Mouse (Mus musculus): Measurements from ENCODE around the gene Tbl1xr1.

Tbl1xr1 gene

GRCm38 (mm10) chr3:22144255-22144654 is 67.8 kb downstream of the Tbl1xr1 start:
- no peaks in the 10 kb centered on the region for H3K27me3 ChIP-seq (ENCODE audit: control insufficient read depth, insufficient read depth, low read length, poor library complexity, severe bottlenecking)
- H3K36me3 ChIP-seq (ENCODE audit: control insufficient read depth, insufficient read depth, low read length, poor library complexity, severe bottlenecking) = no peaks in the 10 kb centered on the region
- DNase-seq (ENCODE audit: low read depth, low spot score) = peak; percentile 49

GRCm38 (mm10) chr3:22147433-22147927 is 71.0 kb downstream of the Tbl1xr1 start:
- no peaks in the 10 kb centered on the region for H3K36me3 ChIP-seq (ENCODE audit: control insufficient read depth, insufficient read depth, low read length, poor library complexity, severe bottlenecking)
- DNase-seq (ENCODE audit: low read depth, low spot score) = no peak

GRCm38 (mm10) chr3:22148306-22148932 is 72.0 kb downstream of the Tbl1xr1 start:
- H3K36me3 ChIP-seq (ENCODE audit: control insufficient read depth, insufficient read depth, low read length, poor library complexity, severe bottlenecking) = no peaks in the 10 kb centered on the region
- no peak for DNase-seq (ENCODE audit: low read depth, low spot score)
- H3K27me3 ChIP-seq (ENCODE audit: control insufficient read depth, insufficient read depth, low read length, poor library complexity, severe bottlenecking) = no peaks in the 10 kb centered on the region

More at GRCm38 (mm10) chr3:22147433-22147927, 71.0 kb downstream of the Tbl1xr1 start:
- no peaks in the 10 kb centered on the region for H3K27me3 ChIP-seq (ENCODE audit: control insufficient read depth, insufficient read depth, low read length, poor library complexity, severe bottlenecking)

GRCm38 (mm10) chr3:22150872-22151530 is 74.5 kb downstream of the Tbl1xr1 start:
- Histone ChIP-seq H3K27me3 (ENCODE audit: control insufficient read depth, insufficient read depth, low read length, poor library complexity, severe bottlenecking) (no peaks in the 10 kb centered on the region), H3K36me3 (ENCODE audit: control insufficient read depth, insufficient read depth, low read length, poor library complexity, severe bottlenecking) (no peaks in the 10 kb centered on the region)
- DNase-seq (ENCODE audit: low read depth, low spot score) = peak; percentile 18

GRCm38 (mm10) chr3:22152773-22153172 is 76.3 kb downstream of the Tbl1xr1 start:
- Histone ChIP-seq H3K36me3 (ENCODE audit: control insufficient read depth, insufficient read depth, low read length, poor library complexity, severe bottlenecking) (no peaks in the 10 kb centered on the region), H3K27me3 (ENCODE audit: control insufficient read depth, insufficient read depth, low read length, poor library complexity, severe bottlenecking) (no peaks in the 10 kb centered on the region)
- peak; percentile 70 for DNase-seq (ENCODE audit: low read depth, low spot score)

GRCm38 (mm10) chr3:22154522-22154921 is 78.1 kb downstream of the Tbl1xr1 start:
- no peaks in the 10 kb centered on the region for H3K36me3 ChIP-seq (ENCODE audit: control insufficient read depth, insufficient read depth, low read length, poor library complexity, severe bottlenecking)
- no peak for DNase-seq (ENCODE audit: low read depth, low spot score)
- H3K27me3 ChIP-seq (ENCODE audit: control insufficient read depth, insufficient read depth, low read length, poor library complexity, severe bottlenecking) = no peaks in the 10 kb centered on the region

GRCm38 (mm10) chr3:22156397-22156796 is 79.9 kb downstream of the Tbl1xr1 start:
- DNase-seq (ENCODE audit: low read depth, low spot score) = no peak
- Histone ChIP-seq H3K27me3 (ENCODE audit: control insufficient read depth, insufficient read depth, low read length, poor library complexity, severe bottlenecking) (no peaks in the 10 kb centered on the region), H3K36me3 (ENCODE audit: control insufficient read depth, insufficient read depth, low read length, poor library complexity, severe bottlenecking) (no peaks in the 10 kb centered on the region)

GRCm38 (mm10) chr3:22162948-22163347 is 86.5 kb downstream of the Tbl1xr1 start:
- H3K27me3 ChIP-seq (ENCODE audit: control insufficient read depth, insufficient read depth, low read length, poor library complexity, severe bottlenecking) = no peaks in the 10 kb centered on the region
- H3K36me3 ChIP-seq (ENCODE audit: control insufficient read depth, insufficient read depth, low read length, poor library complexity, severe bottlenecking) = 0 out of 2 replicates have a peak, but pooled peaks cover 2% of the 10 kb centered on the region
- DNase-seq (ENCODE audit: low read depth, low spot score) = no peak

GRCm38 (mm10) chr3:22167856-22168255 is 91.4 kb downstream of the Tbl1xr1 start:
- no peaks in the 10 kb centered on the region for H3K27me3 ChIP-seq (ENCODE audit: control insufficient read depth, insufficient read depth, low read length, poor library complexity, severe bottlenecking)
- H3K36me3 ChIP-seq (ENCODE audit: control insufficient read depth, insufficient read depth, low read length, poor library complexity, severe bottlenecking) = peaks cover 2% of the 10 kb centered on the region; the same call in 1 of the 2 replicates
- no peak for DNase-seq (ENCODE audit: low read depth, low spot score)

GRCm38 (mm10) chr3:22168432-22168831 is 92.0 kb downstream of the Tbl1xr1 start:
- Histone ChIP-seq H3K36me3 (ENCODE audit: control insufficient read depth, insufficient read depth, low read length, poor library complexity, severe bottlenecking) (peaks cover 2% of the 10 kb centered on the region; the same call in 1 of the 2 replicates), H3K27me3 (ENCODE audit: control insufficient read depth, insufficient read depth, low read length, poor library complexity, severe bottlenecking) (no peaks in the 10 kb centered on the region)
- DNase-seq (ENCODE audit: low read depth, low spot score) = no peak

GRCm38 (mm10) chr3:22171526-22171925 is 95.1 kb downstream of the Tbl1xr1 start:
- no peaks in the 10 kb centered on the region for H3K27me3 ChIP-seq (ENCODE audit: control insufficient read depth, insufficient read depth, low read length, poor library complexity, severe bottlenecking)
- peak; percentile 17 for DNase-seq (ENCODE audit: low read depth, low spot score)
- H3K36me3 ChIP-seq (ENCODE audit: control insufficient read depth, insufficient read depth, low read length, poor library complexity, severe bottlenecking) = no peaks in the 10 kb centered on the region; the same call in 1 of the 2 replicates

GRCm38 (mm10) chr3:22172410-22172809 is 96.0 kb downstream of the Tbl1xr1 start:
- Histone ChIP-seq H3K27me3 (ENCODE audit: control insufficient read depth, insufficient read depth, low read length, poor library complexity, severe bottlenecking) (no peaks in the 10 kb centered on the region), H3K36me3 (ENCODE audit: control insufficient read depth, insufficient read depth, low read length, poor library complexity, severe bottlenecking) (no peaks in the 10 kb centered on the region; the same call in 1 of the 2 replicates)
- no peak for DNase-seq (ENCODE audit: low read depth, low spot score)

GRCm38 (mm10) chr3:22173171-22173570 is 96.7 kb downstream of the Tbl1xr1 start:
- H3K36me3 ChIP-seq (ENCODE audit: control insufficient read depth, insufficient read depth, low read length, poor library complexity, severe bottlenecking) = no peaks in the 10 kb centered on the region; the same call in 1 of the 2 replicates
- no peak for DNase-seq (ENCODE audit: low read depth, low spot score)
- no peaks in the 10 kb centered on the region for H3K27me3 ChIP-seq (ENCODE audit: control insufficient read depth, insufficient read depth, low read length, poor library complexity, severe bottlenecking)

- DNase-seq (ENCODE audit: low read depth, low spot score) = no peak
- Histone ChIP-seq H3K36me3 (ENCODE audit: control insufficient read depth, insufficient read depth, low read length, poor library complexity, severe bottlenecking) (no peaks in the 10 kb centered on the region; the same call in 1 of the 2 replicates), H3K27me3 (ENCODE audit: control insufficient read depth, insufficient read depth, low read length, poor library complexity, severe bottlenecking) (no peaks in the 10 kb centered on the region)
Observed at GRCm38 (mm10) chr3:22174232-22174631, 97.8 kb downstream of the Tbl1xr1 start.

- H3K27me3 ChIP-seq (ENCODE audit: control insufficient read depth, insufficient read depth, low read length, poor library complexity, severe bottlenecking) = no peaks in the 10 kb centered on the region
- DNase-seq (ENCODE audit: low read depth, low spot score) = no peak
- no peaks in the 10 kb centered on the region for H3K36me3 ChIP-seq (ENCODE audit: control insufficient read depth, insufficient read depth, low read length, poor library complexity, severe bottlenecking)
Observed at GRCm38 (mm10) chr3:22180076-22180475, 103.6 kb downstream of the Tbl1xr1 start.
